Mouse (Mus musculus) spleen, adult 2 months (tissue): ENCODE results near the gene Ptpre. TPM values are rescaled to one million over a fixed set of nuclear protein-coding genes. Genes with fewer than 3 reads are reported as not detected.

Experiments
- DNase-seq, 2 experiments: peaks; one replicate each; pipeline versions ENCODE4 v3.0.0 to v3.0.0-alpha.2; 2012 to 2021; ENCODE audit warnings: low spot score in 2 of 2, low read depth in 1 of 2
- H3K27ac ChIP-seq: fragments of 200-500 bp; 2 replicates; pipeline ENCODE4 v1.5.1; 2012; ENCODE audit warnings: low read length, inconsistent platforms; ENCODE audit not compliant: insufficient read depth
- H3K27me3 ChIP-seq: fragments of 200-500 bp; 2 replicates; pipeline ENCODE4 v1.6.1; 2012; ENCODE audit warnings: mild to moderate bottlenecking, moderate library complexity, low read length, inconsistent platforms; ENCODE audit not compliant: control insufficient read depth, insufficient read depth
- H3K36me3 ChIP-seq: fragments of 200-500 bp; 2 replicates; pipeline ENCODE4 v1.6.1; 2012; ENCODE audit warnings: mild to moderate bottlenecking, low read length, inconsistent platforms; ENCODE audit not compliant: control insufficient read depth, insufficient read depth
- H3K4me1 ChIP-seq: fragments of 200-500 bp; 2 replicates; pipeline ENCODE4 v1.6.1; 2011; ENCODE audit warnings: inconsistent platforms; ENCODE audit not compliant: control insufficient read depth, insufficient read depth, insufficient read length
- H3K4me3 ChIP-seq: fragments of 200-500 bp; 2 replicates; pipeline ENCODE4 v1.5.1; 2011; ENCODE audit warnings: mild to moderate bottlenecking, inconsistent platforms; ENCODE audit not compliant: insufficient read depth, insufficient read length; ENCODE audit errors: extremely low read depth
- CTCF ChIP-seq: fragments of 200-500 bp; IDR thresholded peaks from 2 replicates; pipeline ENCODE4 v1.5.1; 2011; ENCODE audit warnings: mild to moderate bottlenecking, inconsistent platforms; ENCODE audit not compliant: insufficient read depth, insufficient read length, insufficient replicate concordance; ENCODE audit errors: extremely low read depth
- POLR2A ChIP-seq: fragments of 200-500 bp; IDR thresholded peaks from 2 replicates; pipeline ENCODE4 v1.6.1; 2011; ENCODE audit warnings: low read depth, low read length, inconsistent platforms
- WGBS: fragments of 180-500 bp; shearing (Covaris S2); methylation state at CpG from one replicate; pipeline ENCODE4 v1.1.7; 2018; 5-methylcytosine and 5-hydroxymethylcytosine counted together
- polyA plus RNA-seq: library from polyadenylated mRNA; depleted of rRNA; stranded (reverse); fragments of >200 nt; gene quantifications from 2 replicates; pipeline ENCODE4 v1.2.3, GENCODE M21; 2012

Gene Ptpre
- polyA plus RNA-seq, 1 experiment = 9.5 TPM

GRCm38 (mm10) chr7:135546530-135546929 is 9.2 kb downstream of the Ptpre start:
- no peak for DNase-seq
- H3K27me3 ChIP-seq = no peaks in the 10 kb centered on the region
- no peak overlapping the region for H3K27ac ChIP-seq
- no peak overlapping the region for H3K4me3 ChIP-seq
- H3K4me1 ChIP-seq = no peaks in the 10 kb centered on the region
- TF ChIP-seq CTCF (no peak), POLR2A (no peak)
- WGBS = 44% methylated on average over 5 of the region's 5 CpGs
- H3K36me3 ChIP-seq = no peaks in the 10 kb centered on the region

DNA sequence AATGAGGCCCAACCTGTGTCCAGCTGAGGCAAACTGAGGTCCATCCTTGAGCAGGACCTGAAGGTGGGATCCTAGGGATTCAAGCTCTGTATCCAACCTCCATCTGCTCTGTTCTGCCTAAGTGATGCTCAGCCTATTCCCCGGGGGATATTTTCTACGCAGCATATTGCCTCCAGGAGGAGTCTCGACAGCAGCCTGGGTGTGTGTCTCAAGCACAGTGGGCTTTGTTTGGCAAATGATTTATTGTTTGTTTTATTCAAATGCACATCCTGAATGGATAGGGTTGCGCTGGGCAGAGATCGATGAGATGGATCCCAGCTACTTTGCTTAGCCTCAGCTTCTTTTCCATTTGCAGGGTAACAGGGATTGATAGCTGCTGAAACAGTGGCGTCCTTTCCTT is 11.2 kb downstream of the Ptpre start:
- no peak for TF ChIP-seq POLR2A
- no peak for TF ChIP-seq CTCF
- H3K4me1 ChIP-seq = no peaks in the 10 kb centered on the region
- no peak for DNase-seq
- 85% methylated on average over 6 of the region's 6 CpGs for WGBS
- H3K27me3 ChIP-seq = no peaks in the 10 kb centered on the region
- no peak overlapping the region for H3K4me3 ChIP-seq
- no peaks in the 10 kb centered on the region for H3K36me3 ChIP-seq
- H3K27ac ChIP-seq = no peak overlapping the region

- Histone ChIP-seq H3K4me1 (no peaks in the 10 kb centered on the region), H3K36me3 (no peaks in the 10 kb centered on the region), H3K27ac (no peak overlapping the region), H3K27me3 (no peaks in the 10 kb centered on the region), H3K4me3 (no peak overlapping the region)
- DNase-seq = no peak
- TF ChIP-seq CTCF (no peak), POLR2A (no peak)
- WGBS = 74% methylated on average over 1 of the region's 1 CpGs
Measured at GRCm38 (mm10) chr7:135551547-135551946, 14.3 kb downstream of the Ptpre start.

- Histone ChIP-seq H3K27ac (no peak overlapping the region), H3K4me3 (no peak overlapping the region), H3K36me3 (no peaks in the 10 kb centered on the region), H3K27me3 (no peaks in the 10 kb centered on the region), H3K4me1 (no peaks in the 10 kb centered on the region)
- no peak for TF ChIP-seq POLR2A
- TF ChIP-seq CTCF = no peak
- DNase-seq = no peak
- WGBS = 41% methylated on average over 3 of the region's 3 CpGs
Measured at GRCm38 (mm10) chr7:135553550-135553949, 16.3 kb downstream of the Ptpre start.

- Histone ChIP-seq H3K36me3 (no peaks in the 10 kb centered on the region), H3K4me1 (no peaks in the 10 kb centered on the region), H3K27me3 (no peaks in the 10 kb centered on the region), H3K27ac (no peak overlapping the region), H3K4me3 (no peak overlapping the region)
- no peak for DNase-seq
- 34% methylated on average over 3 of the region's 3 CpGs for WGBS
- TF ChIP-seq CTCF (no peak), POLR2A (no peak)
Measured at GRCm38 (mm10) chr7:135556663-135557402, 19.6 kb downstream of the Ptpre start.

DNA sequence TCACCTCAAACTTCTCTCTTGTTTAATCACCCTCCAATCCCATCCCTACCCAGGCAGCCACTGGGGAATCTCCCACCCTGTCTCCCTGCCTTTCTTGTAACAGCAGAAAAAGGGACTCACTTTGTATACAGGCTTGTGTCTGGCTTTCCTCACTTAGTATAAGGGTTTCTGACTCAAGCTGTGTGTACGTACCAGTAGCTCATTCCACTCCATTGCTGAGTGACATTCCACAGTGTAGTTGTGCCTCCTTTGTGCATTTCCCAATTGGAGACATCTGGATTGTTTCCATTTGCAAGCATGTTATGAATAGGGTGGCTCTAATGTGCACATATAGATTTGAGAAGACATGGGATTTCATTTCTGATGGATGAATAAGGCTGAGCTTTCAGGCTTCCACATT is 23.0 kb downstream of the Ptpre start:
- H3K4me3 ChIP-seq = no peak overlapping the region
- no peaks in the 10 kb centered on the region for H3K27me3 ChIP-seq
- no peak overlapping the region for H3K27ac ChIP-seq
- 91% methylated on average over 1 of the region's 1 CpGs for WGBS
- no peak for DNase-seq
- H3K4me1 ChIP-seq = no peaks in the 10 kb centered on the region
- H3K36me3 ChIP-seq = no peaks in the 10 kb centered on the region
- TF ChIP-seq POLR2A (no peak), CTCF (no peak)

DNA sequence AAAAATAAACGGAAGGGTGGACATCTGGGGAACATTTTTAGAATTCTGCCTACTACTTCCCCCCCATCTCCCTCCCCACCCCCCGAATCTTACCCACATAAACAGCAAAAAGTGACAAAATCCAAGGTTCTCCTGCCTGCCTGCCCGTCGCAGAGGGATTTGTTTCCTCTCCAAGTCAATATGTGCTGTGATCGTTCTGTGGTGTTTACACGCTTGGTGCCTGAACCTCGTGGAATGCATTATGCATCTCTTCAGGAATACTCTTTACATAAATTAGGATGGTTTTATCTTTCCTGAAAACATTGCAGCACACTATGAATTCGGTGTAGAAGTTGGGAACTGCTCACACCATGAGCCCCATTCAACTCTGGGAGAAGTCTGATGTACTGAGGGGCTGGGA is 26.7 kb downstream of the Ptpre start:
- Histone ChIP-seq H3K27me3 (no peaks in the 10 kb centered on the region), H3K27ac (no peak overlapping the region), H3K4me1 (no peaks in the 10 kb centered on the region), H3K4me3 (no peak overlapping the region), H3K36me3 (no peaks in the 10 kb centered on the region)
- TF ChIP-seq POLR2A (no peak), CTCF (no peak)
- DNase-seq = no peak
- WGBS = 86% methylated on average over 8 of the region's 8 CpGs
